Mouse (Mus musculus): ENCODE measurements around the gene Lmo7. TPM values are rescaled to one million over a fixed set of nuclear protein-coding genes. Genes with fewer than 3 reads are reported as not detected.

Lmo7 gene
- 6.6 and 17.4 TPM in 2 replicates for polyA plus RNA-seq (2012; ENCODE audit: insufficient read depth, insufficient read length, missing spikeins)

DNA sequence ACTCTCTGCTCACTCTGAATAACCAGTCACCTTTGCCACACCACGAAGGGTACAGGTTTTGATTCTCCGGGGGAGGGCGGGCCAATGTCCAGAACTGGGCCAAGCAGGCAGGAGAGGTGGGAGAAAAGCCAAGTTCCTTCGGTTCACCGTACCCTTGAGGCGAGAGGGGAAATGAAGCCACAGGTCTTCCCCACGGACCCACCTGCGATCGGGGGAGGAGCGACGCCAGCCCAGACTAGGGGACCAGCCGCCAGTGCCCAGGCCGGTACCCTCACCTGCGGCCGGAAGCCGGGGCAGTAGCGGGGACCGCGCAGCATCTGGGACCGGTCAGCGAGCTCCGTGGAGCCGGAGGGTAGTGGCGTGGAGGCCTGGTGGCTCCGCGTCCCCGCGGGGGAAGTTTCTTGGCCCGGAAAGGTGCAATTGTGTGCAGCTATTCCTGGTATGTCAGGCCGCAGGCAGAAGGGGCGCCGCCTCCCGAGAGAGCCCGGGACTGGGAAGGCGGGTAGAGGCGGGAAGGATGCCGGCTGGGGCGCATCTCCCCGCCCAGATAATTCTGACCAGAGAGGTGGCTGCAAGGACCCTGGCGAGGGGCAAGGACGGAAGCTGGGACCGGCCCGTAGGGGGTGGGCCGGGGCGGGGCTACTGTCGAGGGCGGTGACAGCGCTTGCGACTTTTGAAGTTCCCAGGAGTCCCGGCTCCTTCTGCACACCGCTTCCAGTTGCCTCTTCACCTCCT, at the start of gene Lmo7, which contains the start of gene Gm9922:
Gene Lmo7 (plus strand): TSS at position 721 of the 735 bp plus-strand sequence.
Gene Gm9922 (minus strand): TSS at position 578 of the 735 bp plus-strand sequence.
- H3K4me3 ChIP-seq (ENCODE audit: insufficient read depth, low read depth, low read length): peak within 1 kb of the TSS; percentile 88
- 0 out of 2 replicates have a peak, but pooled peaks cover 2% of the 10 kb centered on the region for H3K4me1 ChIP-seq (ENCODE audit: control insufficient read depth, insufficient read depth, insufficient read length, low read length)
- peak within 1 kb of the TSS; percentile 97 for H3K27ac ChIP-seq (replicated peaks; ENCODE audit: low read depth, low read length)

- H3K4me3 ChIP-seq (ENCODE audit: insufficient read depth, low read depth, low read length): no peak overlapping the region
- peak overlapping the region; percentile 24 for H3K27ac ChIP-seq (replicated peaks; ENCODE audit: low read depth, low read length)
- H3K4me1 ChIP-seq (ENCODE audit: control insufficient read depth, insufficient read depth, insufficient read length, low read length): no peaks in the 10 kb centered on the region
These were observed 42.1 kb upstream of the Lmo7 start for GRCm38 (mm10) chr14:101687696-101688095.

DNA sequence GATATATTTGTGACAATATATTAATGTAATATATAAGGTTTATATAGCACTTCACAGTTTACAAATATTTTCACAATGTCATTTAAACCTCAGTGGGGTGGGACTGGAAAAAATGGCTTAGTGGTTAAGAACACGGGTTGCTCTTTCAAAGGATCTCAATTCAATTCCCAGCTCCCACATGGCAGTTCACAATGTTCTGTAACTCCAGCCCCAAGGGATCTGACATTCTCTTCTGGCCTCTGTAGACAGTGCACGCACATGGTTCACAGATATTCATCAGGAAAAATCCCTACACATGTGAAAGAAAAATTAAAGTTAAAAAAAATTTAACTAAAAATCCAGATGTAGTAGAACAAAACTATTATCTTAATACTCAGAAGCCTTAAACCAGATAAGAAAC, 41.4 kb upstream of the Lmo7 start:
- Histone ChIP-seq H3K4me1 (ENCODE audit: control insufficient read depth, insufficient read depth, insufficient read length, low read length) (no peaks in the 10 kb centered on the region), H3K27ac (replicated peaks; ENCODE audit: low read depth, low read length) (no peak overlapping the region), H3K4me3 (ENCODE audit: insufficient read depth, low read depth, low read length) (no peak overlapping the region)

DNA sequence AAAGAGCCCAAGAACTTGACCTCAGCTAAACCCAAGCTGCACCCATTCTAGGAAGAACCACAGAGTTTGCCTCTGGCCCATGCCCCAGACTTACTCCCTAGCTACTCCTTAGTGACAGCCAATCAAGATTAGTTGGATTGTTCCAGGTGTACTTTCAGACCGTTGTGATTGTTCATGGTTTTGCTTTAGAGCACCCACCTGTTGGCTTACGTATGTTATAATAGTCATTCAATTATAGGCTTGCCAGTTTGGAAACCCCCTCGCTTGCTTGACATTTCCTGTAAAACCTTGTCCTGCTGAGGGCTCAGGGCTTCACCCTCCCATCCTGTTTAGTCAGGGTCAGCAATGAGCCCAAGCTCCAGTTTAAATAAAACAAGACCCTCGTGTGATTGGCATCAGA, 25.3 kb upstream of the Lmo7 start:
- no peak overlapping the region for H3K4me3 ChIP-seq (ENCODE audit: insufficient read depth, low read depth, low read length)
- H3K27ac ChIP-seq (replicated peaks; ENCODE audit: low read depth, low read length): no peak overlapping the region
- no peaks in the 10 kb centered on the region for H3K4me1 ChIP-seq (ENCODE audit: control insufficient read depth, insufficient read depth, insufficient read length, low read length)

- no peak overlapping the region for H3K4me3 ChIP-seq (ENCODE audit: insufficient read depth, low read depth, low read length)
- no peaks in the 10 kb centered on the region for H3K4me1 ChIP-seq (ENCODE audit: control insufficient read depth, insufficient read depth, insufficient read length, low read length)
- H3K27ac ChIP-seq (replicated peaks; ENCODE audit: low read depth, low read length): no peak overlapping the region
These were observed 22.7 kb upstream of the Lmo7 start for GRCm38 (mm10) chr14:101707088-101707487.

- Histone ChIP-seq H3K4me3 (ENCODE audit: insufficient read depth, low read depth, low read length) (no peak overlapping the region), H3K4me1 (ENCODE audit: control insufficient read depth, insufficient read depth, insufficient read length, low read length) (no peaks in the 10 kb centered on the region)
These were observed 15.3 kb upstream of the Lmo7 start for GRCm38 (mm10) chr14:101714414-101714813.

GRCm38 (mm10) chr14:101729972-101730692, 375 bp downstream of the Lmo7 start:
- Histone ChIP-seq H3K27ac (replicated peaks; ENCODE audit: low read depth, low read length) (peak overlapping the region; percentile 41; the same call in 1 of the 2 replicates), H3K4me1 (ENCODE audit: control insufficient read depth, insufficient read depth, insufficient read length, low read length) (0 out of 2 replicates have a peak, but pooled peaks cover 2% of the 10 kb centered on the region), H3K4me3 (ENCODE audit: insufficient read depth, low read depth, low read length) (peak overlapping the region; percentile 88)

More at GRCm38 (mm10) chr14:101714414-101714813, 15.3 kb upstream of the Lmo7 start:
- no peak overlapping the region for H3K27ac ChIP-seq (replicated peaks; ENCODE audit: low read depth, low read length)

DNA sequence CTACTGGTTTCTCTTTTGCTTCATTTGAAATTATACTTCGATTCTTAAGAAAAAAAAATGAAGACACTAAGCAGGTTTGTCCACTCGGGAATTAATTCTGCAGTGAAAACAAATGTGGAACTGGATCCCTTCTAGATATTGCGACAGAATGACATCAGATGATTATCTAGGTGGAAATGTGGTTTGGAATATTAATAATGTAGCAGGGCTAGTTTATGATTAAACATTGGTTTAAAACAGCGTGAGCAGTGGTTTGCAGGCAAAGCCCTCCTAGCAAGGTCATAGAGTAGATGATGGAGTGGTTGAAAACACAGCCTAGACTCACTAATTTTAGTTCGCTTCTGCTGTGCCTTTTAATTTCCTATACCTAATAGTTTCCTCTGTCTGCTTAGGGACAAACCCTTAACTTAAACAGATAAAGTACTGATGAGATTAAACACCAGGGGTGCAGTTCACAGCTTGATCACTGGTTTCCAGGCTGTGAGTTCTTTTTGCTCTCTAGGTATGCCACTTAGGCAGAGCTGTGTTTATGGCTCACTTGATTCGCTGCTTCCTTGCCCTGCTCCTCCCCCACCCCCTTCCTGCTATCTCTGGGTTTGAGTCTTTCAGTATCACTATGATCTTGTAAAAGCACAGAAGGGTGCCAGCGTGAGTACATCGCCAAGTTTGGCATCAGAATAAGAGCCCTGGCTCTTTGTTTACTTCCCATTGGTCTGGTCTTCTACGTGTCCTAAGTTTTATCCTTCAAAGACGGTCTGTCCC, 4.0 kb downstream of the Lmo7 start:
- H3K27ac ChIP-seq (replicated peaks; ENCODE audit: low read depth, low read length): no peak overlapping the region
- peaks cover 2% of the 10 kb centered on the region; the same call in 1 of the 2 replicates for H3K4me1 ChIP-seq (ENCODE audit: control insufficient read depth, insufficient read depth, insufficient read length, low read length)
- no peak overlapping the region for H3K4me3 ChIP-seq (ENCODE audit: insufficient read depth, low read depth, low read length)

- Histone ChIP-seq H3K4me1 (ENCODE audit: control insufficient read depth, insufficient read depth, insufficient read length, low read length) (peaks cover 2% of the 10 kb centered on the region; the same call in 1 of the 2 replicates), H3K27ac (replicated peaks; ENCODE audit: low read depth, low read length) (no peak overlapping the region), H3K4me3 (ENCODE audit: insufficient read depth, low read depth, low read length) (no peak overlapping the region)
These were observed 7.7 kb downstream of the Lmo7 start for GRCm38 (mm10) chr14:101737501-101737900.

DNA sequence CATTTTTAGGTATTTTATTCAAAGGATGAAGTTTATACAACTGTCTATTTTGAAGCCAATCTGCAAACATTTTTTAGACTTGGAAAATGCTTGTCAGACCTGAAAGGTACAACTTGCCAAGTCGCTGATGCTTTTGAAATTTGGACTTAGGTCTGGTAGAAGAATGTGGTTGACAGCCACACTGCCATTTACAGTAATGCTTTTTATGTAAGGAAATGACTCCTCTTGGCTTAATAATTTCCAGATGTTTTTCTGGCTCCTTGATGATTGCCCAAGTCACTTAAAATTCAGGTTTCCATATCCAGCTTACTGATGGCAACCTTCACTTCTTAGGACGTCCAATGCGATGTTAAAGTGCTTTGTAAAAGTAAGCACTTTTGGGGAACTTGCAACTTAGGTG, 16.9 kb downstream of the Lmo7 start:
- Histone ChIP-seq H3K4me3 (ENCODE audit: insufficient read depth, low read depth, low read length) (no peak overlapping the region), H3K4me1 (ENCODE audit: control insufficient read depth, insufficient read depth, insufficient read length, low read length) (no peaks in the 10 kb centered on the region), H3K27ac (replicated peaks; ENCODE audit: low read depth, low read length) (no peak overlapping the region)

DNA sequence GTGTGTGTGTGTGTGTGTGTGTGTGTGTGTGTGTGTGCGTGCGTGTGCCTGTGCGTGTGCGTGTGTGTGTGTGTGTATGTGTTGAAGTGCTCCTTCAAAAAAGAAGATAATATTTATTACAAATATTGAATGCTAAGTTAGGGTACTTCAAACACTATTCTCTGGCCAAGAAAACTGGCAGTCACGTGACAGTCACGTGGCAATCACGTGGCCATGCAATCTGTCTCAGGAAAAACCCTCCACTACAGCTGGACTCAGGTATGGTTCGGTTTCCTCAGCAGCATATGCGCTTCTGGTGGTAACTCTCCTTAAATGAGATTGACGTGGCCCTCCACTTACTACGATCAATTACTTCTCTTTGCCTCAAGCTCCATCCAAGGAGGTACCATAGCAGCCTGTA, 18.1 kb downstream of the Lmo7 start:
- Histone ChIP-seq H3K27ac (replicated peaks; ENCODE audit: low read depth, low read length) (no peak overlapping the region), H3K4me3 (ENCODE audit: insufficient read depth, low read depth, low read length) (no peak overlapping the region)

DNA sequence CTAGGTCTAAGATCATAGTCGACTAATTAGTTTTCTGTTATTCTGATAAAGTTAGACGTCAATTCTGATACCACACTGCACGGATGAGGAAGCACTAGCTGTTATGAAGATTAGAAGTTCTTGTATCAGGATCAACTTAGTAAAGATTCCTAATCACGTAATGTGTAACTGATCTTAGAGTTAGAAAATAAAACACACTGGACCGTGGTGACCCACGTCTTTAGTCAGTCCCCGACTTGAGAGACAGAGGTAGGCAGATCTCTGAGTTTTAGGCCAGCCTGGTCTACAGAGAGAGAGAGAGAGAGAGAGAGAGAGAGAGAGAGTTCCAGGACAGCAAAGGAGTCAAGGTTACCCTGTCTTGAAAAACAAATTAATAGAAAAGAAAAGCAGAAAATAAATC, 18.7 kb downstream of the Lmo7 start:
- Histone ChIP-seq H3K4me1 (ENCODE audit: control insufficient read depth, insufficient read depth, insufficient read length, low read length) (no peaks in the 10 kb centered on the region), H3K27ac (replicated peaks; ENCODE audit: low read depth, low read length) (no peak overlapping the region), H3K4me3 (ENCODE audit: insufficient read depth, low read depth, low read length) (no peak overlapping the region)

More for the DNA sequence above, 18.1 kb downstream of the Lmo7 start:
- H3K4me1 ChIP-seq (ENCODE audit: control insufficient read depth, insufficient read depth, insufficient read length, low read length): no peaks in the 10 kb centered on the region

DNA sequence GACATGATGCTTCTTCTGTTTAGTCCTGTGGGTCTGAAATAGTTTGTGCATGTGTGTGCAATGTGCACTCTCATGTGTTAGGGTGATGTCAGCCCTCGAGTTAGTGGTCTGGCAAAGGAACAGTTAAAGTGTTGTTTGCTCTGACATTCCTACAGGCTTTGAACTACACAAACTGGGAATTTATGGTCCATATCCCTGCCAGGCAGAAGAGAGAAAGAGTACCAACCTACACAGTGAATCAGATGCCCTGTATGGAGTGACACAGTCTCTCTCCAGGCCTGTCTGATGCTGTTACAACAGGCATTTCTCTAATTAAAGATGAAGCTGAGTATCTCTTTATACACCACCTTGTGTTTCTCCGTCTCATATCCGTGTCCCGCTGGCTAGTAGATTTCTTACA, 21.2 kb downstream of the Lmo7 start:
- Histone ChIP-seq H3K4me1 (ENCODE audit: control insufficient read depth, insufficient read depth, insufficient read length, low read length) (no peaks in the 10 kb centered on the region), H3K4me3 (ENCODE audit: insufficient read depth, low read depth, low read length) (no peak overlapping the region), H3K27ac (replicated peaks; ENCODE audit: low read depth, low read length) (no peak overlapping the region)

- no peak overlapping the region for H3K4me3 ChIP-seq (ENCODE audit: insufficient read depth, low read depth, low read length)
- no peaks in the 10 kb centered on the region for H3K4me1 ChIP-seq (ENCODE audit: control insufficient read depth, insufficient read depth, insufficient read length, low read length)
- H3K27ac ChIP-seq (replicated peaks; ENCODE audit: low read depth, low read length): no peak overlapping the region
These were observed 25.7 kb downstream of the Lmo7 start for GRCm38 (mm10) chr14:101755425-101755824.

- H3K27ac ChIP-seq (replicated peaks; ENCODE audit: low read depth, low read length): no peak overlapping the region
- no peak overlapping the region for H3K4me3 ChIP-seq (ENCODE audit: insufficient read depth, low read depth, low read length)
- no peaks in the 10 kb centered on the region for H3K4me1 ChIP-seq (ENCODE audit: control insufficient read depth, insufficient read depth, insufficient read length, low read length)
These were observed 32.5 kb downstream of the Lmo7 start for GRCm38 (mm10) chr14:101762267-101762666.
